Mouse (Mus musculus) T-cell, adult 2 months (primary cell): ENCODE results near the gene Pdcd6ip.
A peak's percentile ranks its signal among the peaks of the same experiment; 100 is the strongest.
"Not testable (repeated sequence)": the region's sequence is repeated elsewhere in the genome, so short reads cannot be mapped to it uniquely, and the experiment has no call there.

ENCODE experiments used
- DNase-seq: peaks from one replicate; pipeline ENCODE4 v3.0.0; 2022; ENCODE audit warnings: low spot score

Pdcd6ip gene

GRCm38 (mm10) chr9:113701441-113702160 lies 6.5 kb downstream of the Pdcd6ip start:
- no peak for DNase-seq

DNA sequence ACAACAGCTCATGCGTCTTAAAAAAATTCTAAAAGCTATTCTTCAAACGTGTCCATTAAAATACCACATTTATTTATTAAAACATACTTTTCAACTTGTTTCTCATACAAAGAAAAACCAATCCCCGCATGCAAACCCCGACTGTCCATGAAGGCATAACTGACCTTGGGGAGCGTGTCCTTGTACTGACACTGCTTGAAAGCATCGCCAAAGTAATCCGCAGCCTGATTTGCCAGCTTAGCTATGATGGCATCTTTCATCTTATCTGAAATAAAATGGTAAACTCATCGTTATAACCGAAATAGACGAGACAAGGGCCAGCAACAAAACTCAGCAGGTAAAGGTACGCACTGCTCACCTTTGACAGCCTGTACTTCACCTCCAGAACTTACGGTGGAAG lies 20.6 kb downstream of the Pdcd6ip start:
- no peak for DNase-seq

GRCm38 (mm10) chr9:113673721-113674120 lies 34.3 kb downstream of the Pdcd6ip start:
- no peak for DNase-seq

- no peak for DNase-seq
These were observed 35.7 kb downstream of the Pdcd6ip start for GRCm38 (mm10) chr9:113672352-113672751.

DNA sequence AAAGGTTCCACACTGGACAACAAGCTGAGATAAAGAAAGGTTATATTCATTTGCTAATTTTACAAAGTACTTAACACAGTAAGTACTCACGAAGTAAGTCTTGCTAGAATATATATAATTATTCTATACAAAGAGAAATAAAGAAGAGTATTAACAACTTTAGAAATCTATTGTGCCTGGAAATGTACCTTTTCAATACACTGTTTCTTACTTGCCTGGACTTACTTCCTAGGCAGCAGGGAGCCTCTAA lies 37.3 kb downstream of the Pdcd6ip start:
- DNase-seq = no peak

DNA sequence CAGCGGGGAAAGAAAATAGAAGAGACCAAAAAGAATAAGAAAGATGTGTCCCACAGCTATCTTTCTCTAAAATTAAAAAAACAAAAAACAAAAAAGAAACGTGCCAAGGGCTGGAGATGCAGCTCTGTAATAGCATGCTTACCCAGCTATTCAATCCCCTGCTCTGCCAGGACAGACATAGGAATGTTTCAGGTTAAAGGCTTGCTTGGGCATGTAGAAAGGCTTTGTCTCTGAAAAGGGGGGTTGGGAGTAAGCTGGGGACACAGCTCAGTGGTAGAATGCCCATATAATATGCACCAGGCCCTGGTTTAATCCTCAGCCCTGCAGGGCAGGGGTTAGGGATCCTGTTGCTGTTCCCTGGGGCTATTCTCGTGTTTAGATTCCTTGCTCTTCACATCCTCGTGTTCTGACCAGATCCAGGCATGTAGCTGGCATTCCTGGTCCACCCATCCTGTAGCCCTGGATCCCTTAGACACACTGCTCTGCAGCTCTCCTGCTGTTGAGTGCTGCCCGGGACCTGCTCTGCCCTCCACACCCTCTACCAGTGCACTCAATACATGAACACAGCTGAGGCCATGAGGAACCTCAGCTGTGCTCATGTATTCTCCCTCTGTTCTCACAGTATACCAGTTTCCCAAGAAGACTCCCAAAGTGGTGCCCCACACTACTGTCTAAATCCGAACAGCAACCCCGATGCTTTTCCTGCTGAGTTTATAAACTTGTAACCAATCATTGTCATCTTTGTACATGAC lies 37.8 kb downstream of the Pdcd6ip start:
- DNase-seq = no peak

- DNase-seq = no peak
These were observed 44.6 kb downstream of the Pdcd6ip start for GRCm38 (mm10) chr9:113663476-113663875.

DNA sequence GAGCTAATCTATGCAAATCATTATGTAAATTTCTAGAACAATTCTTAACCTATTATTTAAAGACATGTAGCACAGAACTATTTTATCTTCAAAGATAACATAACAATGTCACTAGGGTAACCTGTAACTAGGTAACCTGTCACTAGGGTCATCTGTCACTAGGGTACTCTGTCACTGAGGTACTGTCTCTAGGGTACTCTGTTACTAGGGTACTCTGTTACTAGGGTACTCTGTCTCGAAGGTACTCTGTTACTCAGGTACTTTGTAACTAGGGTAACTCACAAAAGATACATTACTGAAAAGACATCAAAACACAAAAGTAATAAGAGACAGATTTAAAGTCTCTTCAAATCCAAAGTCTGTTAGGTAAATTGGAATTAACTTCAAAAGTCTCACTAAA lies 50.2 kb downstream of the Pdcd6ip start:
- DNase-seq = no peak

DNA sequence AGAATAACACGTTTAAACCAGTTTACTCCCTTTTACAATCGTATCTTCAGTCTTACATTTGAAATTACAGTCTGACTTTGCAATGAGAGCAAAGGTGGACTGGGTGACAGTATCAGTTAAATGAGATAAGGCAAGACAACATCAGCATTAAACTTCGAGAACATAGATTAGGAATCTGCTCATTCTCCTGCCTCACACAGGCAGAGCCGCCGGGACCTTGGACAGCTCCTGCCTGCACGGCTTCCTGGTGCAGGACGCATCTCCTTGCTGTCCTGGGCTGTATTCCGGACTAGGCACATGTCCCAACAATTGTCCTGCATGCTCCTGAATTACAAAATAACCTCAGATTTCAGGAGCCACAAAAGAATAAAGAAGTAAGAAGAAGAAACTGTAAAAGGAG lies 54.5 kb downstream of the Pdcd6ip start:
- DNase-seq = no peak

DNA sequence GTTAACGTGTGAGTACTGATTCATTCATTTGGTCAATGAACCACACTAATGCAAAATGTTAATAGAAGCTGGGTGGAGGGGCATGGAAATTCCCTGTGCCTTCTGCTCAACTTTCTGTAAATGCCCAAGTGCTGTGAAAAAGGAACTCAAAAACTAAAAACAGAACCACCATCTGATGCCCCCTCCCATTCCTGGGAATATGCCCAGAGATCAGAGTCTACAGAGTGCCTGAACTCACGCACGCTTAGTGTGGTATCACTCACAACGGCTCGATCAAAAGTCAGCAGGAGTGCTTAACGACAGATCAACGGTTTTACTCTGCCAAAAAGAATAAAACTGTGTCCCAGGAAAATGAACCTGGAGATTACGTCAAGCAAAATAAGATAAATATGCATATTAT lies 57.3 kb downstream of the Pdcd6ip start:
- DNase-seq = no peak

DNA sequence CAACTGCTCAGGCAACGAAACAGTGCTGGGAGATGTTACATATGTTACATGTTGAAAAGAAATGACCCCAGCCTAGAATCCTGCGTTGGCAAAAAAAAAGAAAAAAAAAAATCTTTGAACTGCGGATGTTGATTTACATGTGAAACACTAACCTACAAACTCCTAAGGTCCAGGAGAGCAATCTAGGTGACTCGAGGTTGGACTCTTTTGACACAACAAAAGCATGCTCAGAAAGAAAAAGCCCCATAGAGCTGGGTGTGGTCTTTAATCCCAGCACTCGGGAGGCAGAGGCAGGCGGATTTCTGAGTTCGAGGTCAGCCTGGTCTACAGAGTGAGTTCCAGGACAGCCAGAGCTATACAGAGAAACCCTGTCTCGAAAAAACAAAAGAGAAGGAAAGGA lies 58.8 kb downstream of the Pdcd6ip start:
- not testable (repeated sequence) for DNase-seq

GRCm38 (mm10) chr9:113645837-113646169 lies 62.3 kb downstream of the Pdcd6ip start:
- no peak for DNase-seq

- DNase-seq = peak; percentile 27
These were observed 62.8 kb downstream of the Pdcd6ip start for GRCm38 (mm10) chr9:113645153-113645836.

DNA sequence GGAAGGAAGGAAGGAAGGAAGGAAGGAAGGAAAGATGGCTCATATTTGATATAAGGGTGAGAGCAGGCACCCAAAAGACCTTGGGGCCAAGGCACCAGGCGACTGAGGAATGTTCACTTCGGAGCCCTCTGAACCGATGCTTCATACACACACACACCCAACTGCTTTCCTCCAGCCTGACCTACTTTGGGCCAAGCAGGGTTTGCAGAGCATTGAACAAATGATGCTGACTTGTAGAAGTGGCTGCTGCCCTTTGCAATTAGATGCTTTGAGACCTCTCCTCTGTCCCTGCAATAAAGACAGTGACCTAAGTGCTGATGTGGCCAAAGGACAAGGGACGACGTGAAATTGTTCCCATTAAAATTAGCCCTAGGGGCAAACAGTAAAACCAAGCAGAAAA lies 63.4 kb downstream of the Pdcd6ip start:
- DNase-seq = no peak

DNA sequence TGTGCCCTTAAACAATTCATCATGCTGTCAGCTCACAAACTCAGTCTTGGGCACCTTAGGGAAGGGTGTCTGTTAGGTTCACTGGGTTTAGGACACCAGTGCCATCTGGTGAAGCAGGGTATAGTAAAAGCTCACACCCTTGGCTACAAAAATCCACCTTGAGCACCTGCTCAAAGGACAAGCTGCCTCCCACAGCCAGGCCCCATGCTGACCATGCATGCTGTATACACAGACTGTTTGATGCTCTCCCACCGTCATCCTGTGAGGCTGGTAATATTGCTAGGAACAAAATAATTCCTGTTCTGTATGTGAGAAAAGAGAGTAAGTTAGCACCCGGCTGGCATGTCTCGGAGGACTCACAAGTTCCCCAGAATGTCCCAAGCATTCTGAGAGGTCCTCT lies 64.0 kb downstream of the Pdcd6ip start:
- no peak for DNase-seq

GRCm38 (mm10) chr9:113643669-113644068 lies 64.4 kb downstream of the Pdcd6ip start:
- no peak for DNase-seq

DNA sequence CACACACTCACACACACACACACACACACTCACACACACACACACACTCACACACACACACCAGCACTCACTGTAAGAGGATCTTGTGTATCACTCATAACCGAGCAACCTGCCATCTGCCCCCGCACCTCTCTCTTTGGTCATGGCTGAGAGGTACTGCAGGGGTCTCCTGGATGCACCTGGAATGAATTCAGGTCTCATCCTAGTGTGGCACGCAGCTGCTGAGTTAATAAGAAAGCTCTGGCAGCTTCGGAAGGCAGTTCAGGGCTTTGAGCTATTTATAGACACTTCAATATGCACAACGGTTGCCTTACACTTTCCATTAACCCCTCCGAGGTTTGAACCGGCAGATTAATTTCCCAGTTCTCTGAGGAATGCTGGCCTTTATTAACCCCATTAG lies 73.1 kb downstream of the Pdcd6ip start:
- no peak for DNase-seq

- no peak for DNase-seq
These were observed 74.8 kb downstream of the Pdcd6ip start for GRCm38 (mm10) chr9:113633168-113633744.

DNA sequence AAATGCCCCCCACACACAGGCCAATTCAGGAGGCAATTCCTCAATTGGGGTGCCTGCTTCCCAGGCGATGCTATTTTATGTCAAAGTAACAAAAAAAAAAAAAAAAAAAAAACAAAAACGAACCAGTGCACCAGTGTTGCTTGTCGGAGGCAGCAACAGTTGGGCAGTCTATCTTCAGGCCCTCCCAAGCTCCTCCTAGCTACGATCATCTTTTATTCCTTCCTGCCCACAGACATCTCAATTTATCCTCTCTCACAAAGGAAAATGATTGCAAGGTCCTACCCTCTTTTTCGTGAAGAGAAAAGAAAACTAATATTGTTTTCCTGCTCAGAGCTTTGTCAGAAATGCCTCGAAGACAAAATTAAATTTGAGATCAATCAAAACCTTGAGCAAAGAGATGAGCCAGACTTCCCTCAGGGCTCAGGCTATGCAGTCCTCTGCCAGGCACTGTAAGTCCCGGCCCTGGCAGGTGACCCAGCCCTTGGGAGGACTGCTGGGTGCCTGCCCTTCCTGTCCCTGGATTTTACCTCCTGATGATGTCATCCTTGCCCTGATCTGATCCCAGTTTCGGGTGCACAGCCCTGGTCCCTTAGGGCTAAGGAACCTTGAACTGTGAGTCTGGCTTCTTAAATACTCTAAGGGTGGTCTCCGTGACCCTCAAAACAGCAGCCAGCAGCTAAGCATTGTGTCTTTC lies 75.6 kb downstream of the Pdcd6ip start:
- no peak for DNase-seq

DNA sequence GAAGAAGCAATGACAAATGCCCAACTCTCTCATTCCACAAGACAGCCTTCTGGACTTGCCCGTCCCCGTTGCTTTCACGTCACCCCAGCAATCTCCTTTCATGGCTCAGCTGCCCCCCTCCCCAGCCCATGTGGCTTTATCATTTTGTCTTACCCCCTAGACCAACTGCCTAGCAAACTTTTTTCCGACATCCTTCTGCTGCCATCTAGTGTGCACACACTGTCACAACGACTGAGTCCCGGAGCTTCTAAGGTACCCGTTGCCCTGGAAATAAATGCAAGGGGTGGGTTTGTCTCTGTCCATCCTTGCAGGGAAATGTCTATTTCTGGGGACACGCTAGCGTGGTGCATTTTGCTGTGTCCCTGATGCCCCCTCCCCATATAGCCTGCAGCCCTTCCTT lies 78.4 kb downstream of the Pdcd6ip start:
- DNase-seq = no peak

- DNase-seq = no peak
These were observed 78.9 kb downstream of the Pdcd6ip start for GRCm38 (mm10) chr9:113629191-113629590.

DNA sequence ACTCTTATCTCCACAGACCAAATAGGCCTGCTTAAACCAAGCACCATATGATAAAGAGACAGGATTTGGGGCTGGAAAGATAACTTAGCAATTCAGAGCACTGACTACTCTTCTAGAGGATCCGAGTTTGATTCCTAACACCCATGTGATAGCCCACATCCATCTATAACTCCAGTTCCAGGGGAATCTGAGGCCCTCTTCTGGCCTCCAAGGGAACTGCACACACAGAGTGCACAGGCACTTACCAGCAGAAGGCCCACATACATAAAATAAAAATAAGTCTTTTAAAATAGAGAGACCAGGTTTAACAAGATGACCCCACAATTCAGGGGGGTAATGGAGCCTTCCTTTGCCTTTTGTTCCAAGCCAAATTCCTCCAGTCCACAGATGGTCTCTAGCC lies 79.3 kb downstream of the Pdcd6ip start:
- DNase-seq = no peak

DNA sequence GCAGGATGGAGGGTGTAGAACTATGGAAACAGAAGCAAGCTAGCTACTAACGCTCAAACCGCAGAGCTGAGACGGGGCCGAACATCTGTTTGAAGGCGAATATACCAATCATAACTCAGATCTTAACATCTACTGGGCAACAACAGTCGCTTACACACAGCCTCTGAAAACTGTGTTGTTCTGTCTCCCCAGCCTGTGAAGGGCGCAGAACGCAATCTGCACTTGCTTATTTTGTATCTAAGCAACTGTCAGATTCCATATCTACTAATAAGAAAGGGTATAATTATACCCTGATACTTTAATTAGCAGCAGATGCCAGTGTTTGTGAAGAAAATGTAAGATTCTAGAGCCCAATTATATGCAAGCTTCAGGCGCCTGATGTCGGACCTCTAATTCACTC lies 81.3 kb downstream of the Pdcd6ip start:
- no peak for DNase-seq
